Mouse (Mus musculus) heart, embryonic 14.5 days (tissue): ENCODE measurements around the gene Xpnpep1. TPM values are rescaled to one million over a fixed set of nuclear protein-coding genes. Genes with fewer than 3 reads are reported as not detected.

ENCODE experiments used
- ATAC-seq: fragments of 200-750 bp; cut with Nextera tagmentation; 2 replicates; pipeline ENCODE4 v1.8.0; 2017; ENCODE audit warnings: low read depth, moderate TSS enrichment; ENCODE audit not compliant: insufficient number of reproducible peaks, insufficient read depth, low FRiP score
- H3K27ac ChIP-seq, 2 experiments: fragments of 200-500 bp in 1 of 2; fragments of 300-500 bp in 1 of 2; sonication (generic) in 1 of 2; replicated peaks in 1 of 2; 2 replicates each; pipeline ENCODE4 v1.5.1; 2012 to 2014; ENCODE audit warnings: low read depth in 2 of 2, low read length in 2 of 2, control low read depth in 1 of 2, mild to moderate bottlenecking in 1 of 2, mixed read lengths in 1 of 2; ENCODE audit not compliant: control insufficient read depth in 1 of 2, insufficient read depth in 1 of 2
- H3K27me3 ChIP-seq: fragments of 300-500 bp; sonication (generic); 2 replicates; pipeline ENCODE4 v1.6.1; 2014; ENCODE audit warnings: mild to moderate bottlenecking, low read length, control low read depth; ENCODE audit not compliant: control insufficient read depth, insufficient read depth
- H3K36me3 ChIP-seq: fragments of 300-500 bp; sonication (generic); 2 replicates; pipeline ENCODE4 v1.6.1; 2014; ENCODE audit warnings: mild to moderate bottlenecking, control low read depth, low read length, mixed read lengths; ENCODE audit not compliant: control insufficient read depth, insufficient read depth
- H3K4me1 ChIP-seq, 2 experiments: fragments of 200-500 bp in 1 of 2; fragments of 300-500 bp in 1 of 2; sonication (generic) in 1 of 2; 2 replicates each; pipeline ENCODE4 v1.6.1; 2012 to 2014; ENCODE audit warnings: low read length in 2 of 2, control low read depth in 1 of 2, mixed read lengths in 1 of 2; ENCODE audit not compliant: control insufficient read depth in 2 of 2, insufficient read depth in 2 of 2
- H3K4me2 ChIP-seq: fragments of 300-500 bp; sonication (generic); 2 replicates; pipeline ENCODE4 v1.6.1; 2014; ENCODE audit warnings: mild to moderate bottlenecking, low read length
- H3K4me3 ChIP-seq, 2 experiments: fragments of 200-500 bp in 1 of 2; fragments of 300-500 bp in 1 of 2; sonication (generic) in 1 of 2; 2 replicates each; pipeline ENCODE4 v1.5.1; 2012 to 2014; ENCODE audit warnings: low read length in 2 of 2, mild to moderate bottlenecking in 2 of 2, control low read depth in 1 of 2, low read depth in 1 of 2, moderate library complexity in 1 of 2; ENCODE audit not compliant: control insufficient read depth in 1 of 2, insufficient read depth in 1 of 2
- H3K9ac ChIP-seq: fragments of 300-500 bp; sonication (generic); 2 replicates; pipeline ENCODE4 v1.6.1; 2014; ENCODE audit warnings: mild to moderate bottlenecking, low read length
- H3K9me3 ChIP-seq: fragments of 300-500 bp; sonication (generic); 2 replicates; pipeline ENCODE4 v1.6.1; 2016; ENCODE audit warnings: low read length, control low read depth; ENCODE audit not compliant: control insufficient read depth
- WGBS: fragments of 180-500 bp; shearing (Covaris S2); extraction: QIAGEN DNeasy Blood & Tissue Kit; methylation state at CpG from one replicate; pipeline ENCODE4 v1.1.7; 2014; 5-methylcytosine and 5-hydroxymethylcytosine counted together
- polyA plus RNA-seq: library from polyadenylated mRNA; unstranded; fragments of >200 nt; fragmentation: Nextera tagmentation; extraction: Ambion mirVana; gene quantifications from 2 replicates; pipeline ENCODE4 v1.2.1, GENCODE M21; 2014

Gene Xpnpep1
- polyA plus RNA-seq, 1 experiment from 2014 or later: 159 TPM

GRCm38 (mm10) chr19:53039090-53039489 lies 924 bp downstream of the Xpnpep1 start:
- ATAC-seq: no peak
- Histone ChIP-seq H3K27me3 (no peaks in the 10 kb centered on the region), H3K36me3 (no peaks in the 10 kb centered on the region; the same call in 1 of the 2 replicates)

GRCm38 (mm10) chr19:53038435-53038938 lies 1.5 kb downstream of the Xpnpep1 start:
- Histone ChIP-seq H3K9me3 (no peaks in the 10 kb centered on the region), H3K4me3 (peak overlapping the region; percentile 89 to 92), H3K36me3 (no peaks in the 10 kb centered on the region; the same call in 1 of the 2 replicates), H3K4me2 (peak overlapping the region; percentile 71), H3K4me1 (peaks cover 16 to 23% of the 10 kb centered on the region in 2 experiments), H3K9ac (peak overlapping the region; percentile 96), H3K27ac (peak overlapping the region; percentile 88 to 95), H3K27me3 (no peaks in the 10 kb centered on the region)
- peak; percentile 94 for ATAC-seq
- under 1% methylated on average over 39 of the region's 39 CpGs for WGBS

More at GRCm38 (mm10) chr19:53039090-53039489, 924 bp downstream of the Xpnpep1 start:
- Histone ChIP-seq H3K4me3 (peak overlapping the region; percentile 25 to 89), H3K9me3 (no peaks in the 10 kb centered on the region), H3K27ac (peak overlapping the region; percentile 83), H3K4me2 (peak overlapping the region; percentile 66), H3K9ac (peak overlapping the region; percentile 47; the same call in 1 of the 2 replicates), H3K4me1 (peaks cover 16 to 18% of the 10 kb centered on the region in 2 experiments)
- WGBS: 30% methylated on average over 11 of the region's 11 CpGs

GRCm38 (mm10) chr19:53037925-53038419 lies 2.0 kb downstream of the Xpnpep1 start:
- H3K4me1 ChIP-seq: peaks cover 18 to 28% of the 10 kb centered on the region in 2 experiments
- H3K9ac ChIP-seq: peak overlapping the region; percentile 96
- no peaks in the 10 kb centered on the region; the same call in 1 of the 2 replicates for H3K36me3 ChIP-seq
- ATAC-seq: no peak; the same call in 1 of the 2 replicates
- WGBS: under 1% methylated on average over 28 of the region's 28 CpGs
- peak overlapping the region; percentile 89 to 92 for H3K4me3 ChIP-seq
- no peaks in the 10 kb centered on the region for H3K9me3 ChIP-seq
- no peaks in the 10 kb centered on the region for H3K27me3 ChIP-seq
- H3K27ac ChIP-seq: peak overlapping the region; percentile 88 to 95
- H3K4me2 ChIP-seq: peak overlapping the region; percentile 71

- no peak overlapping the region for H3K9ac ChIP-seq
- H3K4me3 ChIP-seq: no peak overlapping the region
- no peaks in the 10 kb centered on the region for H3K9me3 ChIP-seq
- no peak overlapping the region for H3K4me2 ChIP-seq
- peaks cover 18 to 37% of the 10 kb centered on the region in 2 experiments for H3K4me1 ChIP-seq
- H3K36me3 ChIP-seq: peaks cover 28% of the 10 kb centered on the region
- ATAC-seq: no peak
- WGBS: 75% methylated on average over 10 of the region's 10 CpGs
- H3K27me3 ChIP-seq: no peaks in the 10 kb centered on the region
- no peak overlapping the region for H3K27ac ChIP-seq
Observed at GRCm38 (mm10) chr19:53033159-53033943, 6.7 kb downstream of the Xpnpep1 start.

- Histone ChIP-seq H3K36me3 (peaks cover 35% of the 10 kb centered on the region), H3K4me1 (peaks cover 18 to 35% of the 10 kb centered on the region in 2 experiments), H3K4me3 (no peak overlapping the region), H3K27ac (0 out of 4 replicates have a peak overlapping the region, but pooled peaks of 1 of the 2 experiments have one; percentile 41), H3K9ac (no peak overlapping the region), H3K9me3 (no peaks in the 10 kb centered on the region), H3K27me3 (no peaks in the 10 kb centered on the region), H3K4me2 (no peak overlapping the region)
- no peak for ATAC-seq
- WGBS: 33% methylated on average over 3 of the region's 3 CpGs
Observed at GRCm38 (mm10) chr19:53032647-53033046, 7.4 kb downstream of the Xpnpep1 start.

- WGBS: 10% methylated on average over 8 of the region's 8 CpGs
- H3K27ac ChIP-seq: 0 out of 4 replicates have a peak overlapping the region, but pooled peaks of 1 of the 2 experiments have one; percentile 41
- no peak overlapping the region for H3K4me3 ChIP-seq
- no peaks in the 10 kb centered on the region for H3K27me3 ChIP-seq
- H3K36me3 ChIP-seq: peaks cover 41% of the 10 kb centered on the region
- peak overlapping the region; percentile 21; the same call in 1 of the 2 replicates for H3K9ac ChIP-seq
- H3K4me2 ChIP-seq: 0 out of 2 replicates have a peak overlapping the region, but pooled peaks have one; percentile 18
- H3K9me3 ChIP-seq: no peaks in the 10 kb centered on the region
- peaks cover 12 to 29% of the 10 kb centered on the region in 2 experiments for H3K4me1 ChIP-seq
- peak; percentile 42; the same call in 1 of the 2 replicates for ATAC-seq
Observed at GRCm38 (mm10) chr19:53031957-53032371, 8.1 kb downstream of the Xpnpep1 start.

- ATAC-seq: no peak
- peaks cover 51% of the 10 kb centered on the region for H3K36me3 ChIP-seq
Observed at GRCm38 (mm10) chr19:53030279-53030678, 9.7 kb downstream of the Xpnpep1 start.

More at GRCm38 (mm10) chr19:53030279-53030678, 9.7 kb downstream of the Xpnpep1 start:
- Histone ChIP-seq H3K27ac (no peak overlapping the region), H3K4me3 (no peak overlapping the region), H3K9me3 (no peaks in the 10 kb centered on the region), H3K27me3 (no peaks in the 10 kb centered on the region), H3K4me2 (no peak overlapping the region), H3K4me1 (peaks cover 11 to 27% of the 10 kb centered on the region in 2 experiments), H3K9ac (no peak overlapping the region)
- 92% methylated on average over 6 of the region's 6 CpGs for WGBS
